18 mouse cellular contexts compared by ENCODE assay signal in the genomic region with DNA sequence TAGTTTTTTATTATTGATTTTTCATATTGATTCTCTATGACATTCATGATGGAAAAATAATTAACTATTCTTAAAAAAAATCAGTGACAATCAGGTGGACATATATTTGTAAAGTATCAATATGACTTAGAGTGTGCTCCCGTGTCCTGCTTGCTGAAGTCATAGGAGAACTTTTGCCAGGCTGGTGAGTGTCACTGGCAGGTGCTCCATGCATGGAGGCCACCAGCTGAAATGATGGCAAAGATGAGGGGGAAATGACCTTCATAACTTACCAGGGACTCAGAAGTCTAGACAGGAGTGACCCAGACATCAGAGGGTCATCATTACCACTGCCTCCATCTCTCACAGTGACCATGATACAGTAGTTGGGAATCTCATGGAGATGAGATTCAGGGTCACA.
DNase-seq lines count a peak whose midpoint lies in the region; ATAC-seq and TF ChIP-seq lines count a peak whose summit lies in the region.
"Had no signal": no experiment of that assay in that cellular context is flagged by ENCODE, and none has a peak within 500 bp of the region (broad histone marks: within the 10 kb centered on the region; RNA-seq: fewer than 3 reads in every experiment).

No protein-coding gene starts in this region.

- peaks cover 6% of the 10 kb centered on the region for H3K4me1 ChIP-seq in liver, adult 2 months (ENCODE audit: control insufficient read depth, insufficient read depth, low read length)
- H3K4me1 ChIP-seq in liver, embryonic 11.5 days (replicated peaks; ENCODE audit: control insufficient read depth, insufficient read depth, low read length), result no peaks in the 10 kb centered on the region

- no peak overlapping the region; the same call in 1 of the 2 replicates for H3K27ac ChIP-seq in liver, adult 2 months (replicated peaks; ENCODE audit: insufficient read depth, low read depth, low read length)
- no peak overlapping the region for H3K27ac ChIP-seq in liver, embryonic 11.5 days (ENCODE audit: low read depth, low read length)

- DNase-seq in liver, adult 2 months (ENCODE audit: extremely low read depth, low read depth, low spot score), result peak; percentile 49
- DNase-seq in liver, embryonic 11.5 days (ENCODE audit: low spot score), result no peak
- no peak for DNase-seq in lung, postnatal 4 days
- DNase-seq: adrenal gland, adult 2 months; adrenal gland, adult 8-10 months; adrenal gland, postnatal 10 days; adrenal gland, postnatal 14 days; adrenal gland, postnatal 25 days; adrenal gland, postnatal 36 days; B cell, adult 2 months; cerebellum, adult 11 months; cerebellum, adult 11-12 months; cerebellum, adult 18-20 months had no signal

- no peaks in the 10 kb centered on the region for H3K79me2 ChIP-seq in liver, adult 2 months (ENCODE audit: control insufficient read depth, insufficient read depth, low read length)
- H3K79me2 ChIP-seq in myocyte (ENCODE audit: control insufficient read depth, insufficient read depth), result no peaks in the 10 kb centered on the region

- H3K9me3 ChIP-seq in liver, embryonic 11.5 days (ENCODE audit: control insufficient read depth, low read length), result no peaks in the 10 kb centered on the region

- ATAC-seq in liver, embryonic 11.5 days (replicated peaks; ENCODE audit: low FRiP score), result no peak
- ATAC-seq: activated CD4-positive, CD25-positive, alpha-beta regulatory T cell, adult 4 months; CD4-positive, CD25-positive, alpha-beta regulatory T cell, adult 4 months had no signal

- no peaks in the 10 kb centered on the region for H3K36me3 ChIP-seq in liver, adult 2 months (ENCODE audit: control insufficient read depth, insufficient read depth, low read length)
- H3K36me3 ChIP-seq in liver, embryonic 11.5 days (ENCODE audit: control insufficient read depth, insufficient read depth, low read length), result no peaks in the 10 kb centered on the region
- H3K36me3 ChIP-seq in myocyte (ENCODE audit: control insufficient read depth, insufficient read depth), result no peaks in the 10 kb centered on the region
- H3K36me3 ChIP-seq: G1E had no signal

- no peak overlapping the region for H3ac ChIP-seq in myocyte (ENCODE audit: control insufficient read depth, insufficient read length)

- no peaks in the 10 kb centered on the region for H3K27me3 ChIP-seq in liver, adult 2 months (ENCODE audit: control insufficient read depth, insufficient read depth, low read length)
- H3K27me3 ChIP-seq in liver, embryonic 11.5 days (replicated peaks; ENCODE audit: control insufficient read depth, insufficient read depth, low read length), result no peaks in the 10 kb centered on the region
- H3K27me3 ChIP-seq in myocyte (ENCODE audit: control insufficient read depth, insufficient read depth, insufficient read length), result no peaks in the 10 kb centered on the region
- H3K27me3 ChIP-seq: Patski had no signal

- TF ChIP-seq POLR2A in liver, adult 2 months (IDR thresholded peaks at IDR 0.05; ENCODE audit: extremely low read depth, insufficient read depth, low read length), result no peak
- TF ChIP-seq POLR2A in myocyte (IDR thresholded peaks at IDR 0.05; ENCODE audit: insufficient read length, low read depth), result no peak

- 30% methylated on average over 1 of the region's 1 CpGs for WGBS in liver, adult 2 months
- WGBS in liver, embryonic 11.5 days, result 84% methylated on average over 1 of the region's 1 CpGs

- no peak for TF ChIP-seq CTCF in liver, adult 2 months (IDR thresholded peaks at IDR 0.05; ENCODE audit: low read depth, low read length)

- no peak overlapping the region for H3K9ac ChIP-seq in liver, adult 2 months (ENCODE audit: low read depth, low read length)
- H3K9ac ChIP-seq in liver, embryonic 11.5 days (ENCODE audit: low read depth, low read length), result no peak overlapping the region

- H3K4me3 ChIP-seq in liver, adult 2 months (ENCODE audit: insufficient read depth, low read depth, low read length), result no peak overlapping the region
- no peak overlapping the region for H3K4me3 ChIP-seq in liver, embryonic 11.5 days (ENCODE audit: low read depth, low read length)
- H3K4me3 ChIP-seq in myocyte, result no peak overlapping the region

- H3K4me2 ChIP-seq in liver, embryonic 11.5 days, result no peak overlapping the region
- H3K4me2 ChIP-seq in myocyte (ENCODE audit: low read depth), result no peak overlapping the region

TF ChIP-seq in myocyte, 11 proteins besides CTCF, POLR2A, EP300 and RAD21:
- TF ChIP-seq E2F4 (IDR thresholded peaks at IDR 0.05; ENCODE audit: insufficient read depth) (no peak), MYOD1 (IDR thresholded peaks at IDR 0.05; ENCODE audit: control insufficient read depth in 1 of 3, insufficient read length in 2 of 3, low read depth in 2 of 3) (peak in 2 of 3 experiments; percentile 72 to 78)
